Mouse (Mus musculus) hindbrain, embryonic 14.5 days (tissue): ENCODE measurements at regions not wholly inside any gene's neighbourhood (a gene's known extent, or its start where the extent isn't known, plus 50 kb on each side); places are given as distances from the start of the nearest gene placed in this dataset.

ENCODE experiments used
- ATAC-seq: fragments of 200-750 bp; cut with Nextera tagmentation; 2 replicates; pipeline ENCODE4 v1.8.0; 2017; ENCODE audit warnings: moderate number of reproducible peaks, mild to moderate bottlenecking, moderate TSS enrichment, moderate library complexity; ENCODE audit not compliant: low FRiP score
- DNase-seq: peaks from one replicate; pipeline ENCODE4 v3.0.0-alpha.2; 2015; ENCODE audit warnings: low spot score
- H3K27ac ChIP-seq: fragments of 300-500 bp; sonication (generic); 2 replicates; pipeline ENCODE4 v1.5.1; 2014; ENCODE audit warnings: mild to moderate bottlenecking, moderate library complexity
- H3K27me3 ChIP-seq: fragments of 300-500 bp; sonication (generic); 2 replicates; pipeline ENCODE4 v1.6.1; 2014; ENCODE audit warnings: mild to moderate bottlenecking, low read length, mixed read lengths; ENCODE audit not compliant: control insufficient read depth, insufficient read depth
- H3K36me3 ChIP-seq: fragments of 300-500 bp; sonication (generic); replicated peaks from 2 replicates; pipeline ENCODE4 v1.6.1; 2014; ENCODE audit not compliant: control insufficient read depth, insufficient read depth
- H3K4me1 ChIP-seq: fragments of 300-500 bp; sonication (generic); replicated peaks from 2 replicates; pipeline ENCODE4 v1.6.1; 2014; ENCODE audit warnings: antibody characterized with exemption, low read length, mixed read lengths; ENCODE audit not compliant: control insufficient read depth, insufficient read depth
- H3K4me2 ChIP-seq: fragments of 300-500 bp; sonication (generic); replicated peaks from 2 replicates; pipeline ENCODE4 v1.6.1; 2014; ENCODE audit warnings: mild to moderate bottlenecking, moderate library complexity
- H3K4me3 ChIP-seq: fragments of 300-500 bp; sonication (generic); replicated peaks from 2 replicates; pipeline ENCODE4 v1.5.1; 2014; ENCODE audit warnings: mild to moderate bottlenecking, low read length
- H3K9ac ChIP-seq: fragments of 300-500 bp; sonication (generic); 2 replicates; pipeline ENCODE4 v1.6.1; 2014
- H3K9me3 ChIP-seq: fragments of 300-500 bp; sonication (generic); 2 replicates; pipeline ENCODE4 v1.6.1; 2016; ENCODE audit warnings: low read length; ENCODE audit not compliant: control insufficient read depth
- WGBS: fragments of 180-500 bp; shearing (Covaris S2); extraction: QIAGEN DNeasy Blood & Tissue Kit; methylation state at CpG from one replicate; pipeline ENCODE4 v1.1.7; 2014; 5-methylcytosine and 5-hydroxymethylcytosine counted together

GRCm38 (mm10) chr13:48357118-48357517, 96.1 kb downstream of the Id4 start:
- Histone ChIP-seq H3K4me1 (no peaks in the 10 kb centered on the region), H3K27ac (no peak overlapping the region), H3K27me3 (no peaks in the 10 kb centered on the region), H3K9ac (no peak overlapping the region), H3K4me2 (no peak overlapping the region), H3K36me3 (no peaks in the 10 kb centered on the region), H3K9me3 (no peaks in the 10 kb centered on the region), H3K4me3 (no peak overlapping the region)
- 71% methylated on average over 1 of the region's 1 CpGs for WGBS
- DNase-seq, result no peak
- no peak for ATAC-seq

- Histone ChIP-seq H3K4me1 (no peaks in the 10 kb centered on the region), H3K9ac (no peak overlapping the region), H3K4me3 (no peak overlapping the region), H3K4me2 (no peak overlapping the region), H3K27me3 (no peaks in the 10 kb centered on the region), H3K27ac (no peak overlapping the region), H3K36me3 (no peaks in the 10 kb centered on the region), H3K9me3 (no peaks in the 10 kb centered on the region)
- 76% methylated on average over 7 of the region's 7 CpGs for WGBS
- ATAC-seq (no peak), DNase-seq (no peak)
These were observed 96.6 kb downstream of the Id4 start for GRCm38 (mm10) chr13:48357640-48358039.

- WGBS, result 59% methylated on average over 9 of the region's 9 CpGs
- DNase-seq (no peak), ATAC-seq (no peak)
- Histone ChIP-seq H3K36me3 (no peaks in the 10 kb centered on the region), H3K27me3 (no peaks in the 10 kb centered on the region), H3K4me2 (no peak overlapping the region), H3K27ac (no peak overlapping the region), H3K4me1 (no peaks in the 10 kb centered on the region), H3K9ac (no peak overlapping the region), H3K4me3 (no peak overlapping the region), H3K9me3 (no peaks in the 10 kb centered on the region)
These were observed 110.0 kb downstream of the Id4 start for GRCm38 (mm10) chr13:48371060-48371459.

GRCm38 (mm10) chr13:48376405-48376804, 115.4 kb downstream of the Id4 start:
- no peak overlapping the region for H3K9ac ChIP-seq
- H3K9me3 ChIP-seq, result no peaks in the 10 kb centered on the region
- ATAC-seq (no peak), DNase-seq (no peak)
- no peak overlapping the region for H3K27ac ChIP-seq
- no peaks in the 10 kb centered on the region for H3K36me3 ChIP-seq
- no peaks in the 10 kb centered on the region for H3K27me3 ChIP-seq
- no peaks in the 10 kb centered on the region for H3K4me1 ChIP-seq
- no peak overlapping the region for H3K4me2 ChIP-seq
- H3K4me3 ChIP-seq, result no peak overlapping the region
- WGBS, result 57% methylated on average over 4 of the region's 4 CpGs

GRCm38 (mm10) chr13:48383580-48384445, 122.8 kb downstream of the Id4 start:
- Histone ChIP-seq H3K27ac (peak overlapping the region; percentile 83), H3K4me1 (peaks cover 20% of the 10 kb centered on the region), H3K9me3 (no peaks in the 10 kb centered on the region), H3K4me2 (no peak overlapping the region), H3K9ac (peak overlapping the region; percentile 46), H3K36me3 (no peaks in the 10 kb centered on the region), H3K27me3 (no peaks in the 10 kb centered on the region), H3K4me3 (no peak overlapping the region)
- WGBS, result 38% methylated on average over 13 of the region's 13 CpGs
- DNase-seq (peak; percentile 63), ATAC-seq (peak; percentile 70; the same call in 1 of the 2 replicates)

- Histone ChIP-seq H3K27ac (peak overlapping the region; percentile 83), H3K9ac (peak overlapping the region; percentile 46; the same call in 1 of the 2 replicates), H3K27me3 (no peaks in the 10 kb centered on the region), H3K4me2 (peak overlapping the region; percentile 25), H3K9me3 (no peaks in the 10 kb centered on the region), H3K36me3 (no peaks in the 10 kb centered on the region), H3K4me3 (no peak overlapping the region), H3K4me1 (peaks cover 20% of the 10 kb centered on the region)
- WGBS, result 39% methylated on average over 11 of the region's 11 CpGs
- no peak for ATAC-seq
- no peak for DNase-seq
These were observed 123.9 kb downstream of the Id4 start for GRCm38 (mm10) chr13:48384901-48385300.

GRCm38 (mm10) chr13:48391126-48391525, 122.1 kb downstream of the Zfp169 start:
- ATAC-seq, result no peak
- WGBS, result 85% methylated on average over 11 of the region's 11 CpGs
- Histone ChIP-seq H3K9ac (no peak overlapping the region), H3K9me3 (no peaks in the 10 kb centered on the region), H3K4me1 (no peaks in the 10 kb centered on the region), H3K4me3 (no peak overlapping the region), H3K27ac (no peak overlapping the region), H3K27me3 (no peaks in the 10 kb centered on the region), H3K4me2 (no peak overlapping the region), H3K36me3 (no peaks in the 10 kb centered on the region)
- no peak for DNase-seq

- H3K9me3 ChIP-seq, result no peaks in the 10 kb centered on the region
- H3K4me2 ChIP-seq, result no peak overlapping the region
- no peaks in the 10 kb centered on the region for H3K36me3 ChIP-seq
- H3K27ac ChIP-seq, result no peak overlapping the region
- 38% methylated on average over 1 of the region's 1 CpGs for WGBS
- H3K9ac ChIP-seq, result no peak overlapping the region
- DNase-seq (no peak), ATAC-seq (no peak)
- H3K27me3 ChIP-seq, result no peaks in the 10 kb centered on the region
- H3K4me1 ChIP-seq, result no peaks in the 10 kb centered on the region
- no peak overlapping the region for H3K4me3 ChIP-seq
These were observed 115.5 kb downstream of the Zfp169 start for GRCm38 (mm10) chr13:48397761-48398160.

- 83% methylated on average over 3 of the region's 3 CpGs for WGBS
- no peak for ATAC-seq
- no peak overlapping the region for H3K9ac ChIP-seq
These were observed 114.6 kb downstream of the Zfp169 start for GRCm38 (mm10) chr13:48398617-48399016.

More at GRCm38 (mm10) chr13:48398617-48399016, 114.6 kb downstream of the Zfp169 start:
- DNase-seq, result no peak
- no peaks in the 10 kb centered on the region for H3K9me3 ChIP-seq
- no peak overlapping the region for H3K4me2 ChIP-seq
- no peaks in the 10 kb centered on the region for H3K27me3 ChIP-seq
- no peak overlapping the region for H3K4me3 ChIP-seq
- no peaks in the 10 kb centered on the region for H3K36me3 ChIP-seq
- H3K27ac ChIP-seq, result no peak overlapping the region
- H3K4me1 ChIP-seq, result no peaks in the 10 kb centered on the region
